Mouse (Mus musculus) heart, embryonic 11.5 days (tissue): ENCODE data around the gene Cldn10. TPM values are rescaled to one million over a fixed set of nuclear protein-coding genes. Genes with fewer than 3 reads are reported as not detected.
A peak's percentile ranks its signal among the peaks of the same experiment; 100 is the strongest.

ENCODE experiments used
- ATAC-seq: fragments of 200-750 bp; cut with Nextera tagmentation; replicated peaks from 2 replicates; pipeline ENCODE4 v1.8.0; 2017; ENCODE audit warnings: moderate library complexity; ENCODE audit not compliant: insufficient number of reproducible peaks, low FRiP score, low TSS enrichment
- H3K27ac ChIP-seq: fragments of 300-500 bp; sonication (generic); 2 replicates; pipeline ENCODE4 v1.5.1; 2014; ENCODE audit warnings: mild to moderate bottlenecking, low read depth, low read length
- H3K27me3 ChIP-seq: fragments of 300-500 bp; sonication (generic); 2 replicates; pipeline ENCODE4 v1.6.1; 2014; ENCODE audit warnings: mild to moderate bottlenecking, low read length, mixed read lengths; ENCODE audit not compliant: control insufficient read depth, insufficient read depth
- H3K36me3 ChIP-seq: fragments of 300-500 bp; sonication (generic); 2 replicates; pipeline ENCODE4 v1.6.1; 2014; ENCODE audit warnings: mild to moderate bottlenecking, low read length, moderate library complexity, mixed read lengths; ENCODE audit not compliant: control insufficient read depth, insufficient read depth
- H3K4me1 ChIP-seq: fragments of 300-500 bp; sonication (generic); 2 replicates; pipeline ENCODE4 v1.6.1; 2014; ENCODE audit warnings: low read length; ENCODE audit not compliant: control insufficient read depth, insufficient read depth
- H3K4me2 ChIP-seq: fragments of 300-500 bp; sonication (generic); 2 replicates; pipeline ENCODE4 v1.6.1; 2014; ENCODE audit warnings: mild to moderate bottlenecking, moderate library complexity
- H3K4me3 ChIP-seq: fragments of 300-500 bp; sonication (generic); 2 replicates; pipeline ENCODE4 v1.5.1; 2014; ENCODE audit warnings: low read depth, low read length
- H3K9ac ChIP-seq: fragments of 300-500 bp; sonication (generic); 2 replicates; pipeline ENCODE4 v1.6.1; 2014; ENCODE audit warnings: mild to moderate bottlenecking, low read depth, low read length, moderate library complexity
- H3K9me3 ChIP-seq: fragments of 300-500 bp; sonication (generic); replicated peaks from 2 replicates; pipeline ENCODE4 v1.6.1; 2016; ENCODE audit warnings: low read length; ENCODE audit not compliant: control insufficient read depth
- WGBS: fragments of 180-500 bp; shearing (Covaris S2); extraction: QIAGEN DNeasy Blood & Tissue Kit; methylation state at CpG from one replicate; pipeline ENCODE4 v1.1.7; 2014; ENCODE audit not compliant: insufficient replicate concordance; 5-methylcytosine and 5-hydroxymethylcytosine counted together
- polyA plus RNA-seq: library from polyadenylated mRNA; unstranded; fragments of >200 nt; fragmentation: Nextera tagmentation; extraction: Ambion mirVana; gene quantifications from 2 replicates; pipeline ENCODE4 v1.2.1, GENCODE M21; 2014

Gene Cldn10
- polyA plus RNA-seq, 1 experiment from 2014 or later, result 0.56 TPM

DNA sequence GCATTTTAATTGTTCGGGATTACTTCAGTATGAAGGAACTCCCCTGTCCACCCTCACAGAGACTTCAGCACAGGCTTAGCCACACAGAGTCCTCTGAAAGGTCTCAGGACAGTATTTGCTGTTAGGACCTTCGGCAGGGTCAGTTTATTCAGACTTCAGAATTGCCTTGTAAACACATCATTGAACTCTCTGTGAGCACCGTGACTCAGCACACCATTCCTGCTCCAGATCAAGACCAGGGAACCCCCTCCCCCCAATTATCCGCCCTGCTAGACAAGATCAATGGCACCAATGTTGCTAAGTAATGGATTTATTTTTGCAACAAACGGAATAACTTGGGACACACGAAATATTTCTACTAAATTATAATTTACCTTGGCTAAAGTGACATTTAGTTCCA lies 79.7 kb downstream of the Cldn10 start:
- no peak for ATAC-seq
- WGBS, result 63% methylated on average over 6 of the region's 6 CpGs
- Histone ChIP-seq H3K9me3 (no peaks in the 10 kb centered on the region), H3K4me3 (no peak overlapping the region), H3K27ac (no peak overlapping the region), H3K36me3 (no peaks in the 10 kb centered on the region), H3K4me2 (no peak overlapping the region), H3K27me3 (no peaks in the 10 kb centered on the region), H3K4me1 (no peaks in the 10 kb centered on the region), H3K9ac (no peak overlapping the region)

- H3K9ac ChIP-seq, result no peak overlapping the region
- no peaks in the 10 kb centered on the region for H3K36me3 ChIP-seq
- no peak overlapping the region for H3K4me2 ChIP-seq
- no peak overlapping the region for H3K27ac ChIP-seq
- 83% methylated on average over 13 of the region's 13 CpGs for WGBS
- no peak overlapping the region for H3K4me3 ChIP-seq
- H3K27me3 ChIP-seq, result no peaks in the 10 kb centered on the region
- ATAC-seq, result no peak
- no peaks in the 10 kb centered on the region for H3K4me1 ChIP-seq
- no peaks in the 10 kb centered on the region for H3K9me3 ChIP-seq
Measured at GRCm38 (mm10) chr14:118868102-118868724, 80.5 kb downstream of the Cldn10 start.

DNA sequence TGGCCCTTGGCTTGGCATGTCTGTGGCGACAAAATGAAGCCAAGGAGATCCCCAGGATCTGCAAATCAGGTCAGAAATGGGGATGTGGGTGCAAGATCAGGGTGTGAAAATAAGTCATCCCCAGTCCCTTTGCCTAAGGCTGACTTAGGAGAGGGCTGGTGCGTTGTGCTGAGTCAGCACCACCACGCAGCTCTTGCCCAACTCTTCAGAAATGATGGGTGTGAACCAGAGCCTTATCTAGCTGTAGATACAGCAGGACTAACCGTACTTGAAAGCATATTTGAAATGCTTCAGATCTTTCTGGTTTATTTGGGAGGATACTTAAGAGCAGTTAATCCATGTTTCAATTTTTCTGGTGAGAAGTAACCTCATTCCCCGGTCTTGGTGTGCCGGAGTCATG lies 82.0 kb downstream of the Cldn10 start:
- WGBS, result 64% methylated on average over 6 of the region's 6 CpGs
- ATAC-seq, result no peak

DNA sequence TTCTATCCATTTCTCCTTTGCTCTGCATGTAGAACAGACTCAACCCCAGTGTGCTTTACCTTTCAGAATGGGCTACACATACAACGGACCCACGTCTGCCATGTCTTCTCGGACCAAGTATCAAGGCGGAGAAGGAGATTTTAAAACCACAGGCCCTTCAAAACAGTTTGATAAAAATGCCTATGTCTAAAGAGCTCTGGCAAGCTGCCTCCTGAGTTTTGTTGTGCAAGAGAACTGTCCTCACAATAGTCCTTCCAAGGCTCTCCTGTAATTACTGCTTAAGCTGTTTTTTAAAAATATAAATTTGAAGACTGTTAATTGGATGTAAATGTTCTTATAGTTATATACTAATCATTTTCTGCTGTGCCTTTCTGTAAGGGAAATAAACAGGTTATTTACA lies 86.4 kb downstream of the Cldn10 start:
- H3K36me3 ChIP-seq, result peaks cover 8% of the 10 kb centered on the region
- ATAC-seq, result no peak

More for the DNA sequence above, 82.0 kb downstream of the Cldn10 start:
- Histone ChIP-seq H3K27me3 (no peaks in the 10 kb centered on the region), H3K4me3 (no peak overlapping the region), H3K4me2 (no peak overlapping the region), H3K36me3 (no peaks in the 10 kb centered on the region), H3K4me1 (no peaks in the 10 kb centered on the region), H3K9me3 (no peaks in the 10 kb centered on the region), H3K27ac (no peak overlapping the region), H3K9ac (no peak overlapping the region)

GRCm38 (mm10) chr14:118874786-118875415 lies 87.2 kb downstream of the Cldn10 start:
- no peak overlapping the region for H3K4me3 ChIP-seq
- H3K4me2 ChIP-seq, result no peak overlapping the region
- H3K4me1 ChIP-seq, result no peaks in the 10 kb centered on the region
- no peak for ATAC-seq
- 78% methylated on average over 10 of the region's 10 CpGs for WGBS
- H3K9me3 ChIP-seq, result no peaks in the 10 kb centered on the region
- peaks cover 9% of the 10 kb centered on the region for H3K36me3 ChIP-seq
- no peaks in the 10 kb centered on the region for H3K27me3 ChIP-seq
- no peak overlapping the region for H3K9ac ChIP-seq
- no peak overlapping the region for H3K27ac ChIP-seq

More for the DNA sequence above, 86.4 kb downstream of the Cldn10 start:
- Histone ChIP-seq H3K4me2 (no peak overlapping the region), H3K27ac (no peak overlapping the region), H3K4me1 (no peaks in the 10 kb centered on the region), H3K4me3 (no peak overlapping the region), H3K27me3 (no peaks in the 10 kb centered on the region), H3K9ac (no peak overlapping the region), H3K9me3 (no peaks in the 10 kb centered on the region)
- WGBS, result 91% methylated on average over 4 of the region's 4 CpGs

DNA sequence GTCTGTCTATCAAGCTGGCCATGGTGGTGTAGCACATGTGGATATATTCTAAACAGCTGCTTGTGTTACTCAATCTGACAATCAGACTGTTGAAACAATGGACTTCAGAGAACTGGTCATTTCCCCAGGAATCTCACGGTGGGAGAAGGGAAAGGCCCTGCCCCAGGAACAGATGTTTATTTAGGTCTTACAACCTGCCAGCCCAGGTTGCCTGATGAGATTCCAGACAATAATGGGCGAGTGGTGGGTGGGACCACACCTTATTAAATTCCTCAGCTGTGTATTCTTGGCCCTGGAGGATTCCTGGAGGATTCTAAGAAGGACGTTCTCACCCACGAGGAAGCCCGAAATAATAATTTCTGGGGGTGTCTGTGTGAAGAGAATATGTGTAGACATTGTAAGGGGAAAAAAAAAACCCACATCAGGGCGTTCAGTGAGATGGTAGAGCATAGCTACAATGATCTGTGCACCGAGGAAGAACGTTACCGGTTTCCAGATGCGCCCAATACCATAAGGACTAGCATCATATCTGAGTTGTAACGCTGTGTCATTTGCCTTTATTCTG lies 90.7 kb downstream of the Cldn10 start:
- 84% methylated on average over 11 of the region's 11 CpGs for WGBS
- Histone ChIP-seq H3K4me3 (no peak overlapping the region), H3K9me3 (no peaks in the 10 kb centered on the region), H3K36me3 (peaks cover 26% of the 10 kb centered on the region), H3K27ac (no peak overlapping the region), H3K4me2 (no peak overlapping the region), H3K9ac (no peak overlapping the region), H3K27me3 (no peaks in the 10 kb centered on the region), H3K4me1 (no peaks in the 10 kb centered on the region)
- no peak for ATAC-seq

DNA sequence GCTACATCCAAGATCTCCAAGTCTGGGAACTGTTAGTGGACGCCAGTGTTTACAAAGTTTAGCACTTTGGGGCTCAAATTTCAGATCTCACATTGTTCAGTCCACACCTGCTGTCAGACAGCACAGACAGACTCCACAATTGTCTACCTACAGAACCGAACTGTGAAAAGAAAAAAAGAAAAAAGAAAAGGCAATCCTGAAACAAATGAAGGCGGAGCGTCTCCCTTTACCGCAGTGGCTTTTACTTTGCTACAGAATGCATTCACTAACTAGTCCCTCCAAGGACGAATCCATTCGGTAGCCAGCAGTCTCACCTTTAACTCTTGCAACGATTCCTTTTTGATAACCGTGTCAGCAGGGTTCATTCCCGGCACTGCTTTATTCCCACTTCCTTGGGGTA lies 93.0 kb downstream of the Cldn10 start:
- Histone ChIP-seq H3K36me3 (peaks cover 28% of the 10 kb centered on the region), H3K4me1 (no peaks in the 10 kb centered on the region), H3K9ac (no peak overlapping the region), H3K27ac (no peak overlapping the region), H3K4me3 (no peak overlapping the region), H3K27me3 (no peaks in the 10 kb centered on the region), H3K4me2 (no peak overlapping the region), H3K9me3 (no peaks in the 10 kb centered on the region)
- WGBS, result 85% methylated on average over 10 of the region's 10 CpGs
- no peak for ATAC-seq

GRCm38 (mm10) chr14:118883344-118884249 lies 95.9 kb downstream of the Cldn10 start:
- peak; percentile 51; the same call in 1 of the 2 replicates for ATAC-seq
- H3K27ac ChIP-seq, result no peak overlapping the region
- no peak overlapping the region for H3K4me3 ChIP-seq
- no peaks in the 10 kb centered on the region for H3K9me3 ChIP-seq
- peaks cover 33% of the 10 kb centered on the region for H3K36me3 ChIP-seq
- H3K4me2 ChIP-seq, result no peak overlapping the region
- WGBS, result 64% methylated on average over 18 of the region's 18 CpGs
- H3K9ac ChIP-seq, result no peak overlapping the region
- no peaks in the 10 kb centered on the region for H3K27me3 ChIP-seq
- H3K4me1 ChIP-seq, result no peaks in the 10 kb centered on the region
